Mouse (Mus musculus) layer of hippocampus, adult 2 months (tissue): ENCODE data around the gene Ppa2. TPM values are rescaled to one million over a fixed set of nuclear protein-coding genes. Genes with fewer than 3 reads are reported as not detected.
A peak's percentile ranks its signal among the peaks of the same experiment; 100 is the strongest.

Experiments used
- DNase-seq, 2 experiments: peaks; one replicate each; pipeline ENCODE4 v3.0.0; 2022; ENCODE audit warnings: low spot score in 2 of 2
- H3K27ac ChIP-seq: fragments of 200-600 bp; 2 replicates; pipeline ENCODE4 v1.8.1; 2022
- H3K4me3 ChIP-seq: fragments of 200-600 bp; 2 replicates; pipeline ENCODE4 v1.8.1; 2022; ENCODE audit warnings: mild to moderate bottlenecking
- CTCF ChIP-seq: fragments of 200-600 bp; conservative IDR thresholded peaks from 2 replicates; pipeline ENCODE4 v1.8.1; 2022; ENCODE audit warnings: antibody characterized with exemption, mild to moderate bottlenecking, moderate library complexity
- total RNA-seq, 2 experiments: library from RNA; stranded (reverse); gene quantifications; 2 replicates each; pipeline ENCODE4 v1.2.3; 2021

Gene Ppa2
- total RNA-seq, 2 experiments from 2014 or later, result 46.1 to 47.4 TPM

GRCm38 (mm10) chr3:133315647-133316046, 5.7 kb downstream of the Ppa2 start:
- TF ChIP-seq CTCF, result no peak
- DNase-seq, result no peak
- Histone ChIP-seq H3K27ac (no peak overlapping the region), H3K4me3 (no peak overlapping the region)

GRCm38 (mm10) chr3:133317845-133318244, 7.9 kb downstream of the Ppa2 start:
- no peak for DNase-seq
- no peak for TF ChIP-seq CTCF
- Histone ChIP-seq H3K27ac (no peak overlapping the region), H3K4me3 (no peak overlapping the region)

DNA sequence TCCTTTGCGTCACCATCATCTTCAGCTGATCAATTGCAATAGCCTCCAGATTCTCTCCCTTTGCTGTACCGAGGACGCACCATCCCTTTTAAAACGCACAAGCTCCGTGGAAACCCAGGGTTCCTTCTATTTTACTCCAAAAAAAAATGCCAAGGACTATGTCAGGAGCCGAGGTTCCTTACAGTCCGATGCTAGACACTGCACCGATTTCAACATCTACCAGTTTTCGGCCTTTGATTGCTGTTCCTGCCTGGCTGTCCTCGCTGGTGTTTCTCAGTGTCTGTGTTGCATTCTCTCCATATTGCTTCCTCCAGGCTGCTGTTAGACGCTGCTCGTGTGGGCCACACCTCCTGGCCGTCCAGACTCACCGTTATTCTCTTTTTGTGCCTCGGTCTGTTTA, 8.7 kb downstream of the Ppa2 start:
- Histone ChIP-seq H3K4me3 (no peak overlapping the region), H3K27ac (no peak overlapping the region)
- TF ChIP-seq CTCF, result no peak
- DNase-seq, result no peak

- H3K27ac ChIP-seq, result no peak overlapping the region
- no peak overlapping the region for H3K4me3 ChIP-seq
- no peak for DNase-seq
- no peak for TF ChIP-seq CTCF
Measured at GRCm38 (mm10) chr3:133319795-133320194, 9.9 kb downstream of the Ppa2 start.

- no peak overlapping the region for H3K4me3 ChIP-seq
- DNase-seq, result no peak
- TF ChIP-seq CTCF, result no peak
- no peak overlapping the region for H3K27ac ChIP-seq
Measured at GRCm38 (mm10) chr3:133320313-133320712, 10.4 kb downstream of the Ppa2 start.

GRCm38 (mm10) chr3:133321928-133322327, 12.0 kb downstream of the Ppa2 start:
- DNase-seq, result no peak
- H3K27ac ChIP-seq, result no peak overlapping the region
- TF ChIP-seq CTCF, result no peak
- H3K4me3 ChIP-seq, result no peak overlapping the region

- DNase-seq, result no peak
- H3K27ac ChIP-seq, result no peak overlapping the region
- TF ChIP-seq CTCF, result peak; percentile 67
- H3K4me3 ChIP-seq, result no peak overlapping the region
Measured at GRCm38 (mm10) chr3:133322552-133322951, 12.6 kb downstream of the Ppa2 start.

DNA sequence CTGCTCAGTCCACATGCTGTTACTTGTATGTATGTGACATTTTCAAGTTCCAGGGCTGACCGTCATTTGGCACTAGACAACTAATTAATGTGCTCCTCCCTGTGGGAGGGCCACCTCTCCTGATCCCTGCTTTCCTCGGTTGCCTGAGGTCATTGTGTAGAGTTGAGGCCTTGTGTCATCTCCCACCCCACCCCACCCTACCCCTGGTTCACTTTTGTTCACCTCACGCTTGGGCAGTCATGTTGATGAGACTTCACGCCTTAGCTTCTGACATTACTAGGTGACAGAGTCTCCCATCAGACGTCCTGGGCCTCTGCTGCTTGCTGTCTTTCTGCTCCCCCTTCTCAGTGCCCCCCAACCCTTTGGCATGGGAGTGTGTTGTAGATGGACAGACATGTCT, 15.2 kb downstream of the Ppa2 start:
- Histone ChIP-seq H3K4me3 (no peak overlapping the region), H3K27ac (no peak overlapping the region)
- TF ChIP-seq CTCF, result no peak
- no peak for DNase-seq

GRCm38 (mm10) chr3:133328551-133328950, 18.6 kb downstream of the Ppa2 start:
- no peak for DNase-seq
- Histone ChIP-seq H3K27ac (no peak overlapping the region), H3K4me3 (no peak overlapping the region)
- TF ChIP-seq CTCF, result no peak

GRCm38 (mm10) chr3:133329406-133329805, 19.5 kb downstream of the Ppa2 start:
- no peak overlapping the region for H3K27ac ChIP-seq
- H3K4me3 ChIP-seq, result no peak overlapping the region
- TF ChIP-seq CTCF, result peak; percentile 37
- DNase-seq, result no peak

- H3K4me3 ChIP-seq, result no peak overlapping the region
- no peak overlapping the region for H3K27ac ChIP-seq
- no peak for TF ChIP-seq CTCF
- DNase-seq, result no peak
Measured at GRCm38 (mm10) chr3:133331184-133331866, 21.4 kb downstream of the Ppa2 start.

DNA sequence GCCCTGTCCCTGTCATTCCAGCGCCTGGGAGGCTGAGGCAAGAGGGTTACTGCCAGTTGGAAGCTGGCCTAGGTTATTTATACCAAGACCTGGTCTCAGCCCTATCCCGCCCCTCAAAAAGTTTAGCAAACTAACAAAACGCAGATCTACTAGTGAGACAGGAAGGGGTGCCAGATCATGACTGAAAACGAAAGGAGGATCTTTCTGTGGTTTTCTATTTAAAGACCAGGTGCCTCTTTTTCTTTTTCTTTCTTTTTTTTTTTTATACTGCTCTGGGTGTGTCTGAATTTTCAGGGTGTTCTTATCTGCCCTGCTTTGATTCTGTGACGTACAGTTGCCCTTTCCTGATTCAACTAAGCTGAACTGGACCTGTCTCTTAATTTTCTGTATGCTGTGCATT, 22.4 kb downstream of the Ppa2 start:
- no peak overlapping the region for H3K4me3 ChIP-seq
- DNase-seq, result no peak
- H3K27ac ChIP-seq, result no peak overlapping the region
- no peak for TF ChIP-seq CTCF

GRCm38 (mm10) chr3:133333267-133334170, 23.6 kb downstream of the Ppa2 start:
- H3K4me3 ChIP-seq, result no peak overlapping the region
- no peak overlapping the region for H3K27ac ChIP-seq
- no peak for DNase-seq
- TF ChIP-seq CTCF, result no peak

DNA sequence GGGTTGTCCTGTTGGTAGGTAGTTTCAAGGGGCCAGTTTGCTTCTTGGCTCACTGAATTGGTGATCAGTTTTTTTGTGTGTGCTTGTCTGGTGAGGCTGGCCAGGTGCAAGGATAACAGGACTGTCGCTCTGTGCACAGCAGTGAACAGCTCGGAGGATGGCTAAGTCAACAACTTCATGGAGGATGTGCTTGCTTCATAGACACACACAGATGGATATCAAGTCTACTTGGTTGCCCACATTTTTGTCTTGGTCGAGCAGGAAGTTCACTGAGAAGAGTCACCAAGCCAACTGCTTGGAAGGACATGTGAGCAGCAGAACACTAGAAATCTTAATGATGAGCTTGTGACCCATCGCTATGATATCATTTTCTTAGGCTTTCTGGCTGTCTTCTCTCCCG, 24.8 kb downstream of the Ppa2 start:
- DNase-seq, result no peak
- Histone ChIP-seq H3K4me3 (no peak overlapping the region), H3K27ac (no peak overlapping the region)
- no peak for TF ChIP-seq CTCF
